Mouse (Mus musculus) thymus, postnatal 4 days (tissue): ENCODE measurements at regions not wholly inside any gene's neighbourhood (a gene's known extent, or its start where the extent isn't known, plus 50 kb on each side); places are given as distances from the start of the nearest gene placed in this dataset.

Experiments used
- DNase-seq: peaks from one replicate; pipeline ENCODE4 v3.0.0; 2021

GRCm38 (mm10) chr4:45582496-45582895 is 50.2 kb upstream of the Shb start:
- DNase-seq = no peak
